Mouse (Mus musculus) left cerebral cortex, postnatal 10 days (tissue): Measurements from ENCODE around the gene Cdc42ep5. TPM values are rescaled to one million over a fixed set of nuclear protein-coding genes. Genes with fewer than 3 reads are reported as not detected.

Experiments
- DNase-seq, 2 experiments: peaks; one replicate each; pipeline ENCODE4 v3.0.0; 2021 to 2022; ENCODE audit warnings: low spot score in 2 of 2, mixed read lengths in 1 of 2; ENCODE audit errors: extremely low spot score in 1 of 2
- intact Hi-C: fragments of 180-260 bp; cut with DNase I; formaldehyde crosslinking; loops from one replicate; pipeline ENCODE4 v1.15.1; 2025
- total RNA-seq, 2 experiments: library from RNA; stranded (reverse); gene quantifications; 2 replicates each; pipeline ENCODE4 v1.2.3; 2021

Cdc42ep5 gene
- total RNA-seq, 2 experiments from 2014 or later: 3.3 to 3.4 TPM

GRCm38 (mm10) chr7:4132998-4133397 is 31.7 kb downstream of the Cdc42ep5 start:
- DNase-seq: peak in 1 of 2 experiments; percentile 50
- intact Hi-C loops: no loop called here

- DNase-seq: peak in 1 of 2 experiments; percentile 33
- intact Hi-C loops: no loop called here
These were observed 32.1 kb downstream of the Cdc42ep5 start for GRCm38 (mm10) chr7:4132581-4132980.

GRCm38 (mm10) chr7:4131964-4132363 is 32.7 kb downstream of the Cdc42ep5 start:
- intact Hi-C loops: no loop called here
- no peak for DNase-seq

GRCm38 (mm10) chr7:4130686-4131452 is 33.8 kb downstream of the Cdc42ep5 start:
- intact Hi-C loops: no loop called here
- DNase-seq: peak; percentile 78 to 90

GRCm38 (mm10) chr7:4128860-4129259 is 35.8 kb downstream of the Cdc42ep5 start:
- intact Hi-C loops: loop anchor here (10.0 kb wide), 1 partner anchor 104 kb away; no protein-coding TSS in a partner anchor
- no peak for DNase-seq

GRCm38 (mm10) chr7:4127894-4128293 is 36.8 kb downstream of the Cdc42ep5 start:
- intact Hi-C loops: loop anchor here (10.0 kb wide), 1 partner anchor 103 kb away; no protein-coding TSS in a partner anchor
- no peak for DNase-seq

- peak in 1 of 2 experiments; percentile 33 for DNase-seq
- intact Hi-C loops: loop anchor here (10.0 kb wide), 1 partner anchor 102 kb away; no protein-coding TSS in a partner anchor
These were observed 37.5 kb downstream of the Cdc42ep5 start for GRCm38 (mm10) chr7:4126992-4127785.

GRCm38 (mm10) chr7:4125306-4125705 is 39.4 kb downstream of the Cdc42ep5 start:
- intact Hi-C loops: loop anchor here (10.0 kb wide), 1 partner anchor 101 kb away; no protein-coding TSS in a partner anchor
- DNase-seq: peak in 1 of 2 experiments; percentile 52

- intact Hi-C loops: loop anchor here (10.0 kb wide), 1 partner anchor 100 kb away; no protein-coding TSS in a partner anchor
- peak in 1 of 2 experiments; percentile 33 for DNase-seq
These were observed 39.8 kb downstream of the Cdc42ep5 start for GRCm38 (mm10) chr7:4124856-4125255.

- intact Hi-C loops: loop anchor here (10.0 kb wide), 1 partner anchor 100 kb away; no protein-coding TSS in a partner anchor
- peak; percentile 86 to 92 for DNase-seq
These were observed 40.3 kb downstream of the Cdc42ep5 start for GRCm38 (mm10) chr7:4124315-4124759.

GRCm38 (mm10) chr7:4123732-4124131 is 40.9 kb downstream of the Cdc42ep5 start:
- peak; percentile 87 to 89 for DNase-seq
- intact Hi-C loops: loop anchor here (10.0 kb wide), 1 partner anchor 99 kb away; no protein-coding TSS in a partner anchor

- no peak for DNase-seq
- intact Hi-C loops: loop anchor here (10.0 kb wide), 1 partner anchor 98 kb away; no protein-coding TSS in a partner anchor
These were observed 41.9 kb downstream of the Cdc42ep5 start for GRCm38 (mm10) chr7:4122783-4123182.

GRCm38 (mm10) chr7:4122076-4122768 is 42.4 kb downstream of the Cdc42ep5 start:
- peak in 1 of 2 experiments; percentile 39 for DNase-seq
- intact Hi-C loops: loop anchor here (10.0 kb wide), 1 partner anchor 97 kb away; no protein-coding TSS in a partner anchor

- DNase-seq: peak in 1 of 2 experiments; percentile 78
- intact Hi-C loops: loop anchor here (10.0 kb wide), 1 partner anchor 95 kb away; no protein-coding TSS in a partner anchor
These were observed 44.4 kb downstream of the Cdc42ep5 start for GRCm38 (mm10) chr7:4119976-4120921.

- peak in 1 of 2 experiments; percentile 83 for DNase-seq
- intact Hi-C loops: no loop called here
These were observed 45.2 kb downstream of the Cdc42ep5 start, which contains the start of gene Ttyh1 for GRCm38 (mm10) chr7:4119344-4119902. Gene Ttyh1, plus strand, starts transcription at chr7:4119408.

- DNase-seq: peak in 1 of 2 experiments; percentile 42
- intact Hi-C loops: no loop called here
These were observed 47.4 kb downstream of the Cdc42ep5 start for GRCm38 (mm10) chr7:4117050-4117814.
